Mouse (Mus musculus): ENCODE data around the gene Spint2. TPM values are rescaled to one million over a fixed set of nuclear protein-coding genes. Genes with fewer than 3 reads are reported as not detected.

Spint2 gene
- polyA plus RNA-seq, 1 experiment = 37.0 TPM

- TF ChIP-seq GATA1 (IDR thresholded peaks at IDR 0.05; ENCODE audit: borderline replicate concordance, low read length) (no peak), FLI1 (IDR thresholded peaks at IDR 0.05; ENCODE audit: low read length) (no peak)
- Histone ChIP-seq H3K27me3 (replicated peaks) (peaks cover 61% of the 10 kb centered on the region), H3K4me3 (replicated peaks) (peak overlapping the region; percentile 93)
Measured at GRCm38 (mm10) chr7:29282074-29282554, 402 bp upstream of the Spint2 start.

GRCm38 (mm10) chr7:29280801-29281200 lies 911 bp downstream of the Spint2 start:
- Histone ChIP-seq H3K27me3 (replicated peaks) (peaks cover 56% of the 10 kb centered on the region), H3K9me3 (peaks cover 7% of the 10 kb centered on the region; the same call in 1 of the 2 replicates), H3K36me3 (replicated peaks; ENCODE audit: low read length) (no peaks in the 10 kb centered on the region), H3K4me1 (peaks cover 39% of the 10 kb centered on the region), H3K4me3 (replicated peaks) (peak overlapping the region; percentile 93)
- TF ChIP-seq FLI1 (IDR thresholded peaks at IDR 0.05; ENCODE audit: low read length) = no peak
- TF ChIP-seq GATA1 (IDR thresholded peaks at IDR 0.05; ENCODE audit: borderline replicate concordance, low read length) = no peak

More at GRCm38 (mm10) chr7:29282074-29282554, 402 bp upstream of the Spint2 start:
- Histone ChIP-seq H3K4me1 (peaks cover 26% of the 10 kb centered on the region), H3K9me3 (peaks cover 7% of the 10 kb centered on the region; the same call in 1 of the 2 replicates), H3K36me3 (replicated peaks; ENCODE audit: low read length) (no peaks in the 10 kb centered on the region)

GRCm38 (mm10) chr7:29279924-29280323 lies 1.8 kb downstream of the Spint2 start:
- TF ChIP-seq GATA1 (IDR thresholded peaks at IDR 0.05; ENCODE audit: borderline replicate concordance, low read length) = no peak

GRCm38 (mm10) chr7:29279261-29279660 lies 2.5 kb downstream of the Spint2 start:
- no peak for TF ChIP-seq FLI1 (IDR thresholded peaks at IDR 0.05; ENCODE audit: low read length)
- no peak for TF ChIP-seq GATA1 (IDR thresholded peaks at IDR 0.05; ENCODE audit: borderline replicate concordance, low read length)
- Histone ChIP-seq H3K27me3 (replicated peaks) (peaks cover 42% of the 10 kb centered on the region), H3K4me3 (replicated peaks) (no peak overlapping the region), H3K36me3 (replicated peaks; ENCODE audit: low read length) (no peaks in the 10 kb centered on the region), H3K4me1 (peaks cover 50% of the 10 kb centered on the region), H3K9me3 (no peaks in the 10 kb centered on the region)

More at GRCm38 (mm10) chr7:29279924-29280323, 1.8 kb downstream of the Spint2 start:
- Histone ChIP-seq H3K27me3 (replicated peaks) (peaks cover 49% of the 10 kb centered on the region), H3K36me3 (replicated peaks; ENCODE audit: low read length) (no peaks in the 10 kb centered on the region), H3K4me1 (peaks cover 45% of the 10 kb centered on the region), H3K9me3 (peaks cover 2% of the 10 kb centered on the region; the same call in 1 of the 2 replicates), H3K4me3 (replicated peaks) (no peak overlapping the region)

- no peak for TF ChIP-seq GATA1 (IDR thresholded peaks at IDR 0.05; ENCODE audit: borderline replicate concordance, low read length)
- TF ChIP-seq FLI1 (IDR thresholded peaks at IDR 0.05; ENCODE audit: low read length) = no peak
- H3K36me3 ChIP-seq (replicated peaks; ENCODE audit: low read length) = no peaks in the 10 kb centered on the region
- H3K4me1 ChIP-seq = peaks cover 52% of the 10 kb centered on the region
- H3K4me3 ChIP-seq (replicated peaks) = no peak overlapping the region
- peaks cover 31% of the 10 kb centered on the region for H3K27me3 ChIP-seq (replicated peaks)
- no peaks in the 10 kb centered on the region for H3K9me3 ChIP-seq
Measured at GRCm38 (mm10) chr7:29277510-29277909, 4.2 kb downstream of the Spint2 start.

- Histone ChIP-seq H3K4me3 (replicated peaks) (no peak overlapping the region), H3K4me1 (peaks cover 50% of the 10 kb centered on the region), H3K36me3 (replicated peaks; ENCODE audit: low read length) (no peaks in the 10 kb centered on the region), H3K9me3 (no peaks in the 10 kb centered on the region), H3K27me3 (replicated peaks) (peaks cover 26% of the 10 kb centered on the region)
- no peak for TF ChIP-seq FLI1 (IDR thresholded peaks at IDR 0.05; ENCODE audit: low read length)
- no peak for TF ChIP-seq GATA1 (IDR thresholded peaks at IDR 0.05; ENCODE audit: borderline replicate concordance, low read length)
Measured at GRCm38 (mm10) chr7:29276715-29277114, 5.0 kb downstream of the Spint2 start.

GRCm38 (mm10) chr7:29271687-29272465 lies 9.8 kb downstream of the Spint2 start:
- Histone ChIP-seq H3K9me3 (no peaks in the 10 kb centered on the region), H3K4me3 (replicated peaks) (no peak overlapping the region), H3K27me3 (replicated peaks) (peaks cover 8% of the 10 kb centered on the region), H3K36me3 (replicated peaks; ENCODE audit: low read length) (no peaks in the 10 kb centered on the region), H3K4me1 (peaks cover 38% of the 10 kb centered on the region)
- TF ChIP-seq FLI1 (IDR thresholded peaks at IDR 0.05; ENCODE audit: low read length) (no peak), GATA1 (IDR thresholded peaks at IDR 0.05; ENCODE audit: borderline replicate concordance, low read length) (no peak)

- Histone ChIP-seq H3K36me3 (replicated peaks; ENCODE audit: low read length) (no peaks in the 10 kb centered on the region), H3K4me1 (peaks cover 29% of the 10 kb centered on the region), H3K9me3 (no peaks in the 10 kb centered on the region), H3K4me3 (replicated peaks) (peak overlapping the region; percentile 57), H3K27me3 (replicated peaks) (peaks cover 8% of the 10 kb centered on the region)
- no peak for TF ChIP-seq FLI1 (IDR thresholded peaks at IDR 0.05; ENCODE audit: low read length)
Measured at GRCm38 (mm10) chr7:29270445-29270844, 11.3 kb downstream of the Spint2 start.

- H3K4me1 ChIP-seq = peaks cover 22% of the 10 kb centered on the region
- H3K4me3 ChIP-seq (replicated peaks) = no peak overlapping the region
- TF ChIP-seq GATA1 (IDR thresholded peaks at IDR 0.05; ENCODE audit: borderline replicate concordance, low read length) (no peak), FLI1 (IDR thresholded peaks at IDR 0.05; ENCODE audit: low read length) (no peak)
- no peaks in the 10 kb centered on the region for H3K36me3 ChIP-seq (replicated peaks; ENCODE audit: low read length)
- H3K27me3 ChIP-seq (replicated peaks) = peaks cover 7% of the 10 kb centered on the region
- H3K9me3 ChIP-seq = no peaks in the 10 kb centered on the region
Measured at GRCm38 (mm10) chr7:29266931-29267330, 14.8 kb downstream of the Spint2 start.

- Histone ChIP-seq H3K36me3 (replicated peaks; ENCODE audit: low read length) (no peaks in the 10 kb centered on the region), H3K4me3 (replicated peaks) (no peak overlapping the region), H3K9me3 (no peaks in the 10 kb centered on the region), H3K4me1 (peaks cover 21% of the 10 kb centered on the region), H3K27me3 (replicated peaks) (no peaks in the 10 kb centered on the region)
- TF ChIP-seq FLI1 (IDR thresholded peaks at IDR 0.05; ENCODE audit: low read length) (no peak), GATA1 (IDR thresholded peaks at IDR 0.05; ENCODE audit: borderline replicate concordance, low read length) (no peak)
Measured at GRCm38 (mm10) chr7:29265636-29266035, 16.1 kb downstream of the Spint2 start.
